Mouse (Mus musculus) urinary bladder, postnatal 25 days (tissue): ENCODE data around the gene Ptprg.

Source experiments
- DNase-seq: peaks from one replicate; pipeline ENCODE4 v3.0.0; 2022; ENCODE audit warnings: low spot score

Ptprg gene

DNA sequence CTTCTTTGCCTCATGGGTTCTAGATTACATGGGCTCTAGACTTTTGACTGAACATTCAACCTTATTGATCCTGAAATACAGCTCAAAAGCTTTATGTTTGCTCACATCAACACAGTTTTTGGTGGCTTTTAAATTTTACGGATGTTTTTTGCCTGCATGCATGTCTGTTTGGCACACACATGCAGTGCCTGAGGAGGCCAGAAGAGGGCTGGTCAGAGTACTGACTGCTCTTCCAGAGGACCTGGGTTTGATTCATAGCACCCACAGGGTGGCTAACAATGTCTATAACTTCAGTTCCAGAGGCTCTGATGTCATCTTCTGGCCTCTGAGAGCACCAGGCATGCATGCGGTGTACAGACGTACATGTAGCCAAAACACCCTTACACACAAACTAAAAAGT, 12.0 kb downstream of the Ptprg start:
- DNase-seq, result no peak

DNA sequence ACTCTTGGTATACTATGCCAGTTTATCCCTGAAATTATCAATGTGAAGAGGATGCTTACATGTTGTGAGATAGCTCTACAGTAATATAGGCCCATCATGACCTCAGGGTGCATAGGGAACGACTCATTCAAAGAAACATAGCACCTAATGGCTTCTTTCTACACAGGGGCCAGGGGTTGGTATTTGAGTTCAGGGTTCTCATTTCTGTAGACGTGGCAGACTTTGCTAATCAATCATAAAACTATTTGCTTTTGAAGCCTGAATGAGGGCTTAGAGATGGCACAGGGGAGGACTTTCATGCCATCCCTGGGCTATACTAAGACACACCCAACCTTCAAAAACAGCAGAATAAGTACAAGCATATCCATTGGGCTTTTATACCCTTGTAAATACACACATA, 16.4 kb downstream of the Ptprg start:
- DNase-seq, result no peak

DNA sequence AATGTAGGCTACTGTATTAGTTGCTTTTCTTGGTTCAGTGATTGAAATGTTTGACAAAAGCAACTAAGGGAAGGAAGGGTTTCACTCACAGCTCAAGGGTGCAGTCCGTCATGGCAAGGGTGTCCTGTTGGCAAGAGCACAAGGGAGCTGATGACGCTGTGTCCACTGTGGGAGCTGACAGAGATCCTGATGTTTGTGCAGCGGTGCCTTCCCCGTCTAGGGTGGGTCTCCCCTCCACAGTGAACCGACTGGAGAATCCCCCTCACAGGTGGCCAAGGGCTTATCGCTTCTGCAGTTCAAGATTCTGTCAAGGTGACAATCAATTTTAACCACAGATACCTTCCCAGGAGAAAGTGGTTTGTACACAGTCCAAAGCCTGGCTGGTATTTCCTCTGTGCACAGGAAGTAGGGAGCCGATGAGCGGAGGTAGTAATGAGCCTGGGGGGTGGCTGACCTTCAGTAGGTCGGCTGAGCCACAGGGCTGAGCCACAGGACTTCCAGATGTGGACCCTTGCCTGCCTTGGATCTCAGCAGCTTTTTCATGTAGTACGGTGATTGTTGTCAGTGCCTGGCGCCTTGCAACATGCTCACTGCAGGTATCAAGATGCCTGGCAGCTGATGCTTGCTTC, 18.5 kb downstream of the Ptprg start:
- no peak for DNase-seq

DNA sequence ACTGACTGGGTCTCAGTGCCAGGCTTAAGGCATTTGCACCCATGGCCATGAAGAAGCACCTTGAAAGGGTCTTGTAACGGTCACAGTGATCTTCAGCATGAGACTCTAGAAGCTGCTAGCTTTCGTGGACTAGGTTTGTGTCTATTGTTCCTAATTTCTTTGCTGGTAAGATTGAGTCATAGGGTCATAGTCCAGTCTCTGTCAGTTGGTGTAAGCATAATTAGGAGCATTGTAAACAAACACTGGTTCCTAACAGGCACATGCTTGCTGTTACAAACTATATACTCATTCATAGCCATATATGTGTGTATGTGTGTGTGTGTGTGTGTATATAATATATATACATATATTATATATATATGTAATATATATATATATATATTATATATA, 19.1 kb downstream of the Ptprg start:
- DNase-seq, result no peak

DNA sequence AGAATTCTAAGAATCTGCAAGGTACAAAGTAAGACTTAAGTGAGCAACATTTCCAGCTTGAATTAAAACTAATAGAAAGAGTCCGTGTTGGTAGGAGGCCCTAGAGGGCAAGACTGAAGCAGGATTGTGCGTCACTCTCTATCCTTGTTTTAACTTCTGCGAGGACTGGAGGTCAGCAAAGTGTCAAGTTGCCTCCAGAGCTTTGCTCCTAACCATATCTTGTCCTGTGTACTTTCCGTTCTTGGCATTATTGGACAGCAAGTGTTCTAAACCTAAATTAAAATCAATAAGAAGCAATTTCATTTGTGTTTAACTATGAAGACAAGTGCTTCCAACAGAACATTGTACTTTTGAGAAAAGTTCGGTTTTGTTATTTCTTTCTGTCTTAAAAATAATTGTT, 20.4 kb downstream of the Ptprg start:
- no peak for DNase-seq

DNA sequence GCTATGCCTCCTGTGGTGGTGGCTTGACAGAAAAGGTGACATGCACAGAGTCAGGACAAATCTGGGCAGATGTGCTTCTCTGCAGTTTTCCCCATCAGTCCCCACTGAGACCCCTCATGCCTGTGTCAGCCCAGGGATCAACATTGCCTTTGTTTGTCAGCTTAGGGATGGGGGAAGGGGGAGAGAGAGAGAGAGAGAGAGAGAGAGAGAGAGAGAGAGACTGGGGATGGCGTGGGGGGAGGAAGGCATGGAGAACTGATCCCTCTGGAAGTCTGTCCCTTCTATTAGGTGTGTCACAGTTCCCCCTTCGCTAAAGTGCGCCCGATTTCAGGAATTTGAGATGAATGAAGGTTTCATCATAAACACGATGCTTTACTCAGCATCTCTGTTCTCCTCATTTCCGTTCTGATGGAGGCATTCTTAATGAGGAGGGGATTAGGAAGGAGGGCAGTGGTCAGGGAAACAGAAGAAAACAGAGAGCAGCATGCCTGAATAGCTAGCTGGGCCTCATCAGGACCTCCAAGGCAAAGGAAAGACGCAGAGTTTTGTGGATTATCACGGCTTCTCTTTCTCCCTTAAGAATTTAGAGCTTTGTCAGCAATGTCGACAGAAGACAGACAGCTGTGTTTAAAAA, 24.1 kb downstream of the Ptprg start:
- DNase-seq, result no peak

DNA sequence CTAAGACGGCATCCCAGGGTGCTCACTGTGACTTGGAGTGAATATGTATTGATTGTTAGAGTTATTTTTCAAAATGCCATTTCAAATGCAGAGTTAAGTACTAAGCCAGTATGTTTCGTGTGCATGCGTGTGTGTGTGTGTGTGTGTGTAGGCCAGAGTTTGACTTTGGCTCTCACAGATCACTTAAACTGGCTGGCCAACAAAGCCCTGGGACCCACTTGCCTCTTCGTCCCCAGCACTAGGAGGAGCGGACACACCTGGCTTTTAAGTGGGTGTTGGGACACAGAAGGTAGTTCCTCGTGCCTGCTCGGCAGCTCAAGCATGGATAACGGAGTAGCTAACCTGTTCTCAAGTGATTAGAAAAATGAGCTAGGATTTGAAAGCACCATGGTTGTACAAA, 24.6 kb downstream of the Ptprg start:
- DNase-seq, result no peak

DNA sequence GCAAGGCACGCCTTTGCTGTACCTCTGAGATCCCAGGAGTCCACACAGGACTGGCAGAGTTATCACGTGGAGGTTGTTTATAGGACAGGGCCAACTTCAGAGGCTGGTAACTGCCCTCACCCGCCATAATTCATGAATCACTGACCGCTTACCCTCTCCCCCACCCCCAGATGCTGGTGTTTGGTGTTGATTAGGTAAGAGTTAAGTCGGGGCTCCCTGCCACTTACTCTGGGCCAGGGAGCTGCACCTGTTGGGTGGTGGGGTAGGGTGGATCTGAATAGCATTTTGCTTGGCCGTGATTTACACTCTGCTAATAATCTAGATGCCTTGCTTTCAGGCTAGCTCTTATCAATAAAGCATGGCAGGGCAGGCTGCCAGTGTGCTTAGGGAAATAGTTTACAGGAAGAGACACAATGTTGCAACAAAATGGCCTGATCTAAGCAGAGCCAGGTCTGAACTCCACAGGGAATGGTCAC, 25.2 kb downstream of the Ptprg start:
- peak; percentile 7 for DNase-seq

DNA sequence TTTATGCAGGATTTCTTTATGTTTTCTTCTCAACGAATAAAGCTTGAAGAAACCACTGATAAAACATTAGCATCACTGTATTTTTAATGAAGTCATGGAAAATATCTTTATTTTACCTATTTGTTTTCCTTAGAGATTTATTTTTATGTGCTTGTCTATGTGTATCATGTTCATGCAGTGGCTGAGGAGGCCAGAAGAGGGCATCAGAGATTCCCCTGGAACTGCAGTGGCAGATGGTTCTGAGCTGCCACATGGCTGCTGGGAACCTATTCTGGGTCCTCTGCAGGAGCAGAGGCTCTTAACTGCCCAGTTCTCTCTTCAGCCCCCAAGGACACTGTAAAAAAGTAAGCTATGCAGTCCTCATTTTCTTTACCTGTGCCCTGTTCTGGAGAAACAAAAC, 26.6 kb downstream of the Ptprg start:
- DNase-seq, result no peak

DNA sequence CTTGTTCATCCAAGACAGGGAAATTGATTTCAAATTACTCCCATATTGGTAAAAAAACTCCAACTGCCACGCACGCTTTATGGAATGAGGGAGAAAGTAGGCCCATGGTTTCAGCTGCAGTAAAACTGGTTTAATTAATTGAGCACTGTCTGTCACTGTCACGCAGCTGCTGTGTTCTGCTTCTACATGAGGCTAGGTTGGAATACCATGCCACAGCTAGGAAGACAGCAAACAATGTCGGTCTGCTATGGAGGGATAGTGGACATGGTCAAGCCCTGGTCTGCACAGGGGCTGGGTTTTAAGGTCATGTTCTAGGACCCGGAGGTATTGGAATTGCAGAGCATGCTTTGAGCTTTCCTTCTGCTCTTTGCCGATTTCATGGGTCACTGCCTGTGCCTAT, 30.9 kb downstream of the Ptprg start:
- DNase-seq, result no peak

DNA sequence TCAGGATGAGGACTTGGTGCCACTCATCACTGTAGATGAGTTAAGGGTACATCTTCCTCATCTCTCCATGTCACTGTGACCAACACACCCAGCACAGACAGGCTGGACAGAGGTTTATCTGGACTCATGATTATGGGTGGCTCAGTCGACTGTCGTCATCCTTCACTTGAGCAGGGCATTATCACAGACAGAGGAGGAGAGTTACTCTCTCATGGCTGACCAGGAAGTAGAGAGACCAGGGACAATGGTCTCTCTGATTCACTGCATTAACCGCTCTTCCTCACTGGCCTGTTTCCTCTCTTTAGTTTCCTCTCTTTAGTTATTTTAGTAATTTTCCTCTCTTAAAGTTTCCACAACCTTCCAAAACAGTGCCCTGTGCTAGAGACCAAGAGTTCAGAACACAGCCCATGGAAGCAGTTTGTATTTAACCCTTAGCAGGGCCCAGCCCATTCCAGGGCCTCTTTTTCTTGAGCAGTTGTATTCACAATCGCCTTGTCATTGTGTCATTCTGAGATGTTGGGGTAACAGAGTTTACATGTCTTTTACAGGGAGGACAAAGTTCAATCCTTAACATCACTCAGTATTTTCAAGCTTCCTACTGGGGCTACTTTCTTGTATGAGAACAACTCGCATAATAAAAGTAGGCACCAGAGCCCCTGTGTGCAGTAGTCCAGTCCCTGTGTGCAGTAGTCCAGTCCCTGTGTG, 31.7 kb downstream of the Ptprg start:
- no peak for DNase-seq

DNA sequence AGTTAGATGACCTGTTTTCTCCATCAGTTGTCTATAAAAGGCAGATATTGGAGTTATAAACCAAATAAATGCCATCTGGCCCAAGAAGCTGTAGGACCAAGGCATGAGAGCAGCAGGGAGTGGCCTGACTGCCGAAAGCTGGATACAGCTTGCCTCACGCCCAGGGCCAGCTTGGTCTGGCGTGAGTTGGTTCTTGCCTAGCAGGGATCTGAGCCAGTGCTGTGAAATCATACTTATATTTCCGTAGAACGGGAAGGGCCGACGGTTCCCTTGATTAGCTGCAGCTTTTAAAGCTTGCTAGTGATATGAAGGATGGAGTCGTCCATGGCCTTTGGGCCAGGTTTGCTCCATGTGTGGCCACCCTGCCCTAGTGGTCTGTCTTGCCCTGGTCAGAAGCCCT, 37.1 kb downstream of the Ptprg start:
- DNase-seq, result no peak

DNA sequence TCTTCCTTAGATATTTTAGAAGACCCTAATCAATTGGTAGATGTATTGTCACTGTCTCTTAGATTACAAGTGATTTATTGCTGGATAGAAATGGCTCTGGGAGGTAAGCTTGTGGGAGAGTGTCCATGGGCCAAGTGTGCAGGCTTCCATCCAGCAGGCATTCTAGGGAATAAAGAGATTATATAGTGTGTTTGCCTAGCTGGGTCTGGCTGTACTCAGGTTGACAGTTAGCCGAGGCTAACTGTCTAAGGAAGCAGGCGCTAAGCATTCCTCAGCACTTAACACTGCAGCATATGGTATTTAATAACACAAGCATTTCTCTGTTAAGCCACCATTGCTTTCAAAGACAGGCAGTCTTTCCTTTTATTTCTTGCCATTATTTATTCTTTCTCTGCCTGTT, 39.3 kb downstream of the Ptprg start:
- no peak for DNase-seq

DNA sequence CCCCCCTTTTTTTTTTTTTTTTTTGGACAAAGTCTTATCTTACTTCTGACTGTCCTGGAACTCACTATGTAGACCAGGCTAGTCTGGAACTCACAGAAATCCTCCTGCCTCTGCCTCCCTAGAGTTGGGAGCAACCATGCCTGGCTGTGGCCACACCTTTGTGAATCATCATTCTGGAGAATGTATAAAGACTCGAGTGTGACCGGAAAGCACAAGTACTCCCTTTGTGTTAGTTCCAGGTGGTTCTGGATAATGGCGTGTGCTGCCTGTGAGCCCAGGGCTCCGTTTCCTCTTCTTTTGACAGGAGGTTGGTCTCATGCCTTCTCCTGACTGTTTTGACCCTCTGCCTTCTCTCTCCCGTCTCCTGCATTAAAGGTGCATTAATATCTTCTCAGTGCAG, 41.0 kb downstream of the Ptprg start:
- DNase-seq, result no peak

DNA sequence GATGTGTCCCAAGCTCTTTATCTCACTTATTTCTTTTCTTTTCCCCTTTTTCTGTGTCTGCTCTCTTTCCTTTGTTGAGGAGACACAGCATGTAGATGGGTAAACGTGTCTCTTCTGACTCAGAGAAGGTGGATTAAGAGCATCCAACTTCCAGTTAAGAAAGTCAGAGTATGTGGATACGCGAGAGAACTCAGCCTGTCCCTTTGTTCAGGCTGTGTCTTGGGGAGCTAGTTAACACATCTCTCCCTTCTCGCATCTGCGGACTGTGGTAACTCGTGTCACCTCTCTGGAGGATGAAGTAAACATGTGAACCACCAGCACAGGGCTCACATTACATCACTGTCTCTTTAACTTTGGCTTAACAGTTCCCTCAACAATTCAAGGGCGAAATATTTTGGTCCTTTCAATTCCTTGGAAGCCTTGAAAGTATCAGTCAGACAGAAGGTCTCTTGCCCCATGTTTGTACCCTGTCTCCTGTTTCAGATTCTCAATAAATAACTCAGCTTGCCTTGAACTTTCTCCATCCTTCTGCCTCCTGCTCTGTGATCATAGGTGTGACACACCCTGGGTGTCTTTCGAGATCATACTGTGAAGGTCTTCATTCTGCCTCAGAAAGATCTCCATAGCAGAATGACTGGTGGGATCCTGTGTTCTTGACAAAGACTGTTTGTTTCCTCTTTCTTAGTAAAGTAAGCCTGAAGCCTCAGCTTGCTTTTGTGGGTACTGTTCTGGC, 51.0 kb downstream of the Ptprg start:
- no peak for DNase-seq

DNA sequence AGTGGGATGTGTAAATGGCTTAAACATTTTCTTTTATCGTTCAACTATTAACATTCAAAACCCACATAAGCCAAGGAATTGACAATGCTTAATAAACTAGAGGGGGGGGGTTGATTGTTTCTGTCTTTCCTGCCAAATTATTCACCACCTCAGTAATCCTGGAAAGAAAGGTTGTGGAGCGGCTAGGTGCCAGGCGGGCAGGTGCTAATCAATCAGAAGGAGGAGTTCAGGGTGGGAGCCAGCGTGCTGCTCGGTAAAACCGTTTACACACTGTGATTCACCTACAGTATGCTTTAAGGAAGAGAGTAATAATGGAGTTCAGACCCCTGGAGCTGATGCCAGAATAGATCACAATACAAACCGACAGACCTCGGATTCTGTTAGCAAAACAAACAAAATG, 55.0 kb downstream of the Ptprg start:
- no peak for DNase-seq

DNA sequence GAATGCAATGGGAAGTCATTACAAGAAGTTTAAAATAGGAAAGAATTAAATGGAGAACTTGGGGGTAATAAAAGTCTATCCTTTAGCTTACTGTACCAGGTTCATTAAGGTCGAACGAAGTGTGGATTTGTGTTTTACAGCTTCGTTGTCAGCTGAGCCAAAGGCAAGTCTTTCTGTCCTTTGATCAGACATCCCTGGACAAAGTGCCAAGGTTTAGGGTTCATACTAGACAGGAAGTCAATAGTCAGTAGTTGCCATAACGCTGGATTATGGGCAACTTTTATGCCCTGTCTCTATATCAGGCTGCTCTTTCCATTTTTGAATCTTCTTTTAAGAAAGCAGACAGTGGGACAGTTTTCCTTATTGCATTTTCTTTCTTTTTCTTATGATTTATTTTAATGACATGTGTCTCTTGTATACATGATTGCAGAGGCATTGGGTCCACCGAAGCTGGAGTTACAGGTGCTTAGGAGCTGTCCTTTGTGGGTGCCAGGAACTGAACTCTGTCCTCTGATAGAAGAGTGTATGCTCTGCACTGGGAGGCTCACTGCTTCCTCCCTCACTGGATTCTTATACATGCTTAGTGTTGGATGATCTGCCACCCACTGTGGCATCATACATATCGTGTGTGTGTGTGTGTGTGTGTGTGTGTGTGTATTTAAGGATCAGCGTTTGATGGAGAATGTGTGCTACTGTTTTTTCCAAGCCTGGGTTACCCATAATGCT, 56.7 kb downstream of the Ptprg start:
- DNase-seq, result no peak

DNA sequence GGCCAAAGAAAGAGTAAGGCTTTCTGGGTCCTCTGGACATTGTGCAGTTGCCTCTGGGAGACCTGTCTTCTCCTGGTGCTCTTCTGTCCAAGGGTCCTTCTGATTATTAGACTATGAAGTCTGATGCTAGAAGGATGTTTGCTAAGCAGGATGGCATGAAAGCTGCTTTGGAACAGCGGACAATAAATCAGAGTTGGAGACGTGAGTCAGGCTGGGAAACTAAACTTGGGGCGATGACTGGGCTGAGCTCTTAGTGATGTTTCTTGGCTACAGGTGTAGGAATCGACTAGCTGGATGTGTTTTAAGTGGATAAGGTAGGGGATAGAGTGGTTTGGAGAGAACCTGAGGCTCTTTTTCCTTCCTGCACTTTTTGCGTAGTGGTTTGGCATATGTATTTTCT, 59.1 kb downstream of the Ptprg start:
- no peak for DNase-seq

DNA sequence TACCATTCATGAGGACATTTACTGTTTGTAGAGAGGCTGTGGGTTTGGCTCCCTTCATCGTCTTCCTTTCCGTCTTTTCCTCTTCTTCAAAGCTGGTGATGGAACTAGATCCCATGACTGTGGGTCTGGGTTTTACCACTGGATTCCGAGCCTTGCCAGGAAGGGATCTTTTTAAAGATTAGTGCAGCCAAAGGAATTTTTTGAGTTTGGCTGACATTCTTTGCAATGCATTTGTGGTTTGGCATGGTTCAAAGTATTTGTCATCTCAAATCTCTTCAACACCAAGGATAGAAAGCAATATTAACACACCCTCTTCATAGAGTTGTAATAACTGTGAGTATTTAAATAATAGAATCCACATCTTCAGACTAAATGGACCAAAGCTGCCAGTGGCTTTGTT, 59.8 kb downstream of the Ptprg start:
- DNase-seq, result no peak

DNA sequence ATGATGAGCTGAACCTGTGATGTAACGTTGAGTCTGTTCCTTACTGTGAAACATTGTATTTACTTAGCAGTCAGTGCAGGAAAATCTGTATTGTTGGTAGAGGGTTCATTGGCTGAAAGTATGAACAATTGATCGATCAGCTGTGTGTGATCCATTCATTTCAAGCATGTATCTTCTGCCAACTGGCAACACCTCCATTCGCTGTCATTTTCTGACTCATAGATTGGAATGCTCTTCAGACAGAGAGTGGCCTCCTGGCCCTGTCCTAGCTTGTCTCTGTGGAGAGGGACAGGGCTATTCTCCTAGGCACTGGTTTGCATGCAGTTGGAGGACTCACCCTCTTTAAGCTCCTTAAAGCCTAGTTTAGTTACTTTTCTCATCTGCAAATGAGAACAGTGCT, 62.4 kb downstream of the Ptprg start:
- no peak for DNase-seq

DNA sequence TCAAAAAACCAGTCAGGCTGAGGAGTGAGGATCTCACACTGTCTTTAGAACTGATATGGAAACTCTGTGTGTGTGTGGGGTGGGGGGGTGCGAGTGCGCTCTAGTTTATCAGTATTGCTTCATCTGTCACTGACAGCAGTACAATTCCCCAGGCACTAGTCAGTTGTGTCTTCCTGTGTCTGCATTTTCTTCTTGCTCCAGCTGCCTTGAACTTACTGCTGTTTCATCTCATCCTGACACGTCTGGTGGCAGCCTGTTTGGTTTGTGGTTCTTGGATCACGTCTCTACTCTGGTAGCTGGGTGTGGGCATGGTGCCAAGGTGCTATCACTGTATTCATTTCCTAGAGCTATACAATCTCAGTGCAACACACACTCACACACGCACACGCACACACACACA, 64.0 kb downstream of the Ptprg start:
- peak; percentile 9 for DNase-seq

DNA sequence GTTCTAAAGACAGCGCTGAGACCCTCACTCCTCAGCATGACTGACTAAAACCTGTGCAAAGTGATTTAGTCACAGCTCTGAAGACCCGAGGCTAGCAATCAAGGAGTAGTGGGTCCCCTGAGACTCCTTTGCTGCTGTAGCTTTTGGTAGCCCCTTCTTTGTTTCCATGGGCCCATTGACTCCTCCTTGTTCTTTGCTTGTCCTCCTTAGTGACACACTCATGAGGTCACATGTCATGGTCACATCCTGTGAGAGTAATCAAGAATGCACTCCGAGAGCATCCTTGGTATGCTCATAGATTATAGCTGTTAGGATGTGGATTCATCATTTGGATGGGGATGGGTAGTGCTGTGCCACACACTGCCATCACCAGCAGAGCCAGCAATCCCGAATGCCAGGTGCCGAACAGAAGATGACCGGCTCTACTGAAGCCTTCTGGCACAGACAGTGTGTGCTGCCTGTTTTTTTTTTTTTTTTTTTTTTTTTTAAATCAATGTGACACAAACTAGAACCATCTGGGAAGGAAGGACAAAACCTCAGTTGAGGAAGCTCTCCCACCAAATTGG, 64.9 kb downstream of the Ptprg start:
- no peak for DNase-seq
